Mouse (Mus musculus): ENCODE data around the gene Tmem209. TPM values are rescaled to one million over a fixed set of nuclear protein-coding genes. Genes with fewer than 3 reads are reported as not detected.

Tmem209 gene
- total and polyA plus RNA-seq, 2 experiments from 2014 or later = 13.1 to 36.9 TPM

GRCm38 (mm10) chr6:30528800-30529199, 19.2 kb upstream of the Tmem209 start:
- WGBS = 10% methylated on average over 6 of the region's 6 CpGs
- H3K27me3 ChIP-seq (ENCODE audit: control insufficient read depth, insufficient read depth, low read length) = no peaks in the 10 kb centered on the region
- no peaks in the 10 kb centered on the region for H3K9me3 ChIP-seq (replicated peaks; ENCODE audit: control insufficient read depth, low read length)
- DNase-seq (ENCODE audit: low spot score) (peak; percentile 81), ATAC-seq (ENCODE audit: insufficient read depth, low read depth) (peak; percentile 72)
- no peak overlapping the region for H3K9ac ChIP-seq (replicated peaks; ENCODE audit: low read depth, low read length)
- peaks cover 41% of the 10 kb centered on the region for H3K4me1 ChIP-seq (ENCODE audit: control insufficient read depth, insufficient read depth)
- H3K36me3 ChIP-seq (replicated peaks; ENCODE audit: control insufficient read depth, insufficient read depth, low read length) = no peaks in the 10 kb centered on the region
- H3K27ac ChIP-seq (ENCODE audit: low read depth) = peak overlapping the region; percentile 54
- no peak overlapping the region for H3K4me2 ChIP-seq (ENCODE audit: low read depth, low read length)
- H3K4me3 ChIP-seq (ENCODE audit: low read depth, low read length) = no peak overlapping the region
- no peak for TF ChIP-seq EP300 (IDR thresholded peaks at IDR 0.05; ENCODE audit: low read depth)
- TF ChIP-seq CTCF (IDR thresholded peaks at IDR 0.05; ENCODE audit: low read depth) = no peak

GRCm38 (mm10) chr6:30526586-30527515, 17.3 kb upstream of the Tmem209 start:
- Histone ChIP-seq H3K4me2 (ENCODE audit: low read depth, low read length) (peak overlapping the region; percentile 13; the same call in 1 of the 2 replicates), H3K27me3 (ENCODE audit: control insufficient read depth, insufficient read depth, low read length) (no peaks in the 10 kb centered on the region), H3K4me3 (ENCODE audit: low read depth, low read length) (no peak overlapping the region), H3K27ac (ENCODE audit: low read depth) (peak overlapping the region; percentile 65), H3K4me1 (ENCODE audit: control insufficient read depth, insufficient read depth) (peaks cover 41% of the 10 kb centered on the region), H3K9ac (replicated peaks; ENCODE audit: low read depth, low read length) (no peak overlapping the region), H3K9me3 (replicated peaks; ENCODE audit: control insufficient read depth, low read length) (no peaks in the 10 kb centered on the region), H3K36me3 (replicated peaks; ENCODE audit: control insufficient read depth, insufficient read depth, low read length) (no peaks in the 10 kb centered on the region)
- 0 out of 2 replicates have a peak, but pooled peaks have one; percentile 14 for ATAC-seq (ENCODE audit: insufficient read depth, low read depth)
- no peak for TF ChIP-seq EP300 (IDR thresholded peaks at IDR 0.05; ENCODE audit: low read depth)
- no peak for TF ChIP-seq CTCF (IDR thresholded peaks at IDR 0.05; ENCODE audit: low read depth)
- 27% methylated on average over 19 of the region's 19 CpGs for WGBS
- no peak for DNase-seq (ENCODE audit: low spot score)

DNA sequence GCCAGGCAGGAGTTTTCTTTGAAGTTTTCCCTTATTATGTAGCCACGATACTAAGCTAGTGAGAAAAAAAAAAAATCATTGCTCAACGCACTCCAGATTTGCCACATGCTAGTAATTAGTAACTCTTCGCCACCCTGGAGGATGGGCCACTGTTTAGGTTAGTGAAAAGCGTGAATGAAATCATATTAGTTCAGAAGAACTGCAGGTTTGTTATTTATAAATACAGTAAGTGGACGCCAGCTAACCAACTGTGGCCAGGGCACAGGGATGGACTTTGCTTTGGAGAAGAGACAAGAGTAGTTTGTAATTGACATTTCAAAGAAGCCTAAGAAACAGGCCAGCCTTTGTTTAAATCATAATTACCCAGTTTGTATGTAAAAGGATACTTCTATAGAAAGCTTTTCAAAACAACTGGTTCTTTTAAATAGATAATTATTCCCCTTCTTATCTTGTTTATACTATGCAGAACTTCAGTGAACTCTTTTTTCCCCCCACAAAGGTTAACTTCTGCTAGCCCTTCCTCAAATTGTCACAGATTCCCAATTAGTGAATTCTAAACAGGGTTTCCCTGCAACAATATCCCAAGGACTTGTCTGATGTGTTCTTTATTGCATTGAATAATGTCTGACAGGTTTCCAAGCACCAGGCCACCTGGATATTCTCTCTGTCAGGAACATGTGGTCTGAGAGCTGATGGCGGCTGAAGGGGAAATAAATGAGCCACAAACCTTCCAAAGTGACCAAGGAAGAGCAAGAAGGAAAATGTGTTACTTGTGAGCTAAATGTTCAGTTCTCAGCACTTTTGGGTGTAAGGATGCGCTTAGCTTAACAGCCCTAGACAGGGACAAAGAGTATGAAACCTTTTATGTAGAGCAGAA, 16.1 kb upstream of the Tmem209 start:
- DNase-seq (ENCODE audit: low spot score) = no peak
- Histone ChIP-seq H3K27ac (ENCODE audit: low read depth) (peak overlapping the region; percentile 59), H3K4me1 (ENCODE audit: control insufficient read depth, insufficient read depth) (peaks cover 41% of the 10 kb centered on the region), H3K4me3 (ENCODE audit: low read depth, low read length) (no peak overlapping the region), H3K9ac (replicated peaks; ENCODE audit: low read depth, low read length) (no peak overlapping the region), H3K9me3 (replicated peaks; ENCODE audit: control insufficient read depth, low read length) (no peaks in the 10 kb centered on the region), H3K27me3 (ENCODE audit: control insufficient read depth, insufficient read depth, low read length) (no peaks in the 10 kb centered on the region), H3K36me3 (replicated peaks; ENCODE audit: control insufficient read depth, insufficient read depth, low read length) (no peaks in the 10 kb centered on the region), H3K4me2 (ENCODE audit: low read depth, low read length) (no peak overlapping the region)
- ATAC-seq (ENCODE audit: insufficient read depth, low read depth) = no peak
- TF ChIP-seq CTCF (IDR thresholded peaks at IDR 0.05; ENCODE audit: low read depth) (no peak), EP300 (IDR thresholded peaks at IDR 0.05; ENCODE audit: low read depth) (no peak)
- WGBS = 46% methylated on average over 7 of the region's 7 CpGs

GRCm38 (mm10) chr6:30520400-30520799, 10.8 kb upstream of the Tmem209 start:
- no peak for DNase-seq (ENCODE audit: low spot score)
- H3K4me3 ChIP-seq (ENCODE audit: low read depth, low read length) = no peak overlapping the region
- H3K9me3 ChIP-seq (replicated peaks; ENCODE audit: control insufficient read depth, low read length) = no peaks in the 10 kb centered on the region
- H3K36me3 ChIP-seq (replicated peaks; ENCODE audit: control insufficient read depth, insufficient read depth, low read length) = no peaks in the 10 kb centered on the region
- no peaks in the 10 kb centered on the region for H3K27me3 ChIP-seq (ENCODE audit: control insufficient read depth, insufficient read depth, low read length)
- H3K4me1 ChIP-seq (ENCODE audit: control insufficient read depth, insufficient read depth) = peaks cover 6% of the 10 kb centered on the region
- ATAC-seq (ENCODE audit: insufficient read depth, low read depth) = no peak
- whole genome bisulfite sequencing = 67% methylated on average over 11 of the region's 11 CpGs
- H3K4me2 ChIP-seq (ENCODE audit: low read depth, low read length) = no peak overlapping the region
- no peak overlapping the region for H3K9ac ChIP-seq (replicated peaks; ENCODE audit: low read depth, low read length)
- TF ChIP-seq CTCF (IDR thresholded peaks at IDR 0.05; ENCODE audit: low read depth) (peak; percentile 15; the same call in 1 of the 2 replicates), EP300 (IDR thresholded peaks at IDR 0.05; ENCODE audit: low read depth) (no peak)
- H3K27ac ChIP-seq (ENCODE audit: low read depth) = no peak overlapping the region

- H3K27ac ChIP-seq (ENCODE audit: low read depth) = no peak overlapping the region
- TF ChIP-seq CTCF (IDR thresholded peaks at IDR 0.05; ENCODE audit: low read depth) (no peak), EP300 (IDR thresholded peaks at IDR 0.05; ENCODE audit: low read depth) (no peak)
- H3K4me2 ChIP-seq (ENCODE audit: low read depth, low read length) = no peak overlapping the region
- H3K36me3 ChIP-seq (replicated peaks; ENCODE audit: control insufficient read depth, insufficient read depth, low read length) = no peaks in the 10 kb centered on the region
- H3K4me3 ChIP-seq (ENCODE audit: low read depth, low read length) = no peak overlapping the region
- no peaks in the 10 kb centered on the region for H3K27me3 ChIP-seq (ENCODE audit: control insufficient read depth, insufficient read depth, low read length)
- no peak for DNase-seq (ENCODE audit: low spot score)
- H3K4me1 ChIP-seq (ENCODE audit: control insufficient read depth, insufficient read depth) = peaks cover 9% of the 10 kb centered on the region
- no peak overlapping the region for H3K9ac ChIP-seq (replicated peaks; ENCODE audit: low read depth, low read length)
- 30% methylated on average over 9 of the region's 9 CpGs for WGBS
- no peak for ATAC-seq (ENCODE audit: insufficient read depth, low read depth)
- H3K9me3 ChIP-seq (replicated peaks; ENCODE audit: control insufficient read depth, low read length) = no peaks in the 10 kb centered on the region
These were observed 4.7 kb upstream of the Tmem209 start for GRCm38 (mm10) chr6:30514242-30514641.

Data from heart, postnatal 0 days (tissue).